Mouse (Mus musculus) midbrain, embryonic 16.5 days (tissue): ENCODE measurements around the gene Efcab6. TPM values are rescaled to one million over a fixed set of nuclear protein-coding genes. Genes with fewer than 3 reads are reported as not detected.
A peak's percentile ranks its signal among the peaks of the same experiment; 100 is the strongest.
"Not testable (repeated sequence)": the region's sequence is repeated elsewhere in the genome, so short reads cannot be mapped to it uniquely, and the experiment has no call there.

Source experiments
- ATAC-seq: fragments of 200-750 bp; cut with Nextera tagmentation; 2 replicates; pipeline ENCODE4 v1.8.0; 2017; ENCODE audit warnings: moderate TSS enrichment
- H3K27ac ChIP-seq: fragments of 300-500 bp; sonication (generic); 2 replicates; pipeline ENCODE4 v1.5.1; 2014; ENCODE audit warnings: mild to moderate bottlenecking, low read length, mixed read lengths
- H3K27me3 ChIP-seq: fragments of 300-500 bp; sonication (generic); 2 replicates; pipeline ENCODE4 v1.6.1; 2014; ENCODE audit warnings: low read depth, low read length, mixed read lengths; ENCODE audit not compliant: control insufficient read depth, insufficient read depth
- H3K36me3 ChIP-seq: fragments of 300-500 bp; sonication (generic); 2 replicates; pipeline ENCODE4 v1.6.1; 2014; ENCODE audit warnings: mild to moderate bottlenecking, low read length, moderate library complexity, mixed read lengths; ENCODE audit not compliant: control insufficient read depth, insufficient read depth
- H3K4me1 ChIP-seq: fragments of 300-500 bp; sonication (generic); 2 replicates; pipeline ENCODE4 v1.6.1; 2014; ENCODE audit warnings: mild to moderate bottlenecking, low read length, mixed read lengths; ENCODE audit not compliant: control insufficient read depth, insufficient read depth
- H3K4me2 ChIP-seq: fragments of 300-500 bp; sonication (generic); 2 replicates; pipeline ENCODE4 v1.6.1; 2014; ENCODE audit warnings: mild to moderate bottlenecking, low read length, mixed read lengths
- H3K4me3 ChIP-seq: fragments of 300-500 bp; sonication (generic); 2 replicates; pipeline ENCODE4 v1.5.1; 2014; ENCODE audit warnings: low read depth, mild to moderate bottlenecking, low read length, moderate library complexity, mixed read lengths
- H3K9ac ChIP-seq: fragments of 300-500 bp; sonication (generic); 2 replicates; pipeline ENCODE4 v1.6.1; 2014; ENCODE audit warnings: low read depth, low read length, mixed read lengths
- H3K9me3 ChIP-seq: fragments of 300-500 bp; sonication (generic); replicated peaks from 2 replicates; pipeline ENCODE4 v1.6.1; 2014; ENCODE audit warnings: mild to moderate bottlenecking, low read length, mixed read lengths; ENCODE audit not compliant: control insufficient read depth, poor library complexity, severe bottlenecking
- WGBS: fragments of 180-500 bp; shearing (Covaris S2); extraction: QIAGEN DNeasy Blood & Tissue Kit; methylation state at CpG from one replicate; pipeline ENCODE4 v1.1.7; 2014; 5-methylcytosine and 5-hydroxymethylcytosine counted together
- polyA plus RNA-seq: library from polyadenylated mRNA; unstranded; fragments of >200 nt; fragmentation: Nextera tagmentation; extraction: Ambion mirVana; gene quantifications from 2 replicates; pipeline ENCODE4 v1.2.1, GENCODE M21; 2015

Gene Efcab6
- polyA plus RNA-seq: 0.65 and 1.5 TPM in 2 replicates

GRCm38 (mm10) chr15:84065140-84065539 is at the start of gene Efcab6:
Gene Efcab6, minus strand, starts transcription at chr15:84065379.
- Histone ChIP-seq H3K4me2 (peak within 1 kb of the TSS; percentile 77), H3K4me1 (peaks cover 16% of the 10 kb centered on the region; the same call in 1 of the 2 replicates), H3K4me3 (peak within 1 kb of the TSS; percentile 42), H3K27ac (no peak within 1 kb of the TSS), H3K36me3 (no peaks in the 10 kb centered on the region), H3K9ac (peak within 1 kb of the TSS; percentile 49; the same call in 1 of the 2 replicates), H3K27me3 (no peaks in the 10 kb centered on the region), H3K9me3 (no peaks in the 10 kb centered on the region)
- ATAC-seq: peak; percentile 75
- WGBS: under 1% methylated on average over 28 of the region's 29 CpGs

GRCm38 (mm10) chr15:84113873-84114272 is 48.7 kb upstream of the Efcab6 start:
- ATAC-seq: no peak
- H3K36me3 ChIP-seq: no peaks in the 10 kb centered on the region
- WGBS: 77% methylated on average over 6 of the region's 6 CpGs
- H3K27ac ChIP-seq: no peak overlapping the region
- H3K4me3 ChIP-seq: no peak overlapping the region
- no peaks in the 10 kb centered on the region for H3K9me3 ChIP-seq
- no peak overlapping the region for H3K4me2 ChIP-seq
- H3K4me1 ChIP-seq: no peaks in the 10 kb centered on the region
- H3K9ac ChIP-seq: no peak overlapping the region
- H3K27me3 ChIP-seq: no peaks in the 10 kb centered on the region

- Histone ChIP-seq H3K9me3 (no peaks in the 10 kb centered on the region), H3K4me2 (no peak overlapping the region), H3K36me3 (no peaks in the 10 kb centered on the region), H3K4me1 (peaks cover 16% of the 10 kb centered on the region), H3K27ac (no peak overlapping the region), H3K4me3 (no peak overlapping the region), H3K27me3 (no peaks in the 10 kb centered on the region), H3K9ac (no peak overlapping the region)
- 8% methylated on average over 13 of the region's 13 CpGs for WGBS
- no peak for ATAC-seq
Observed at GRCm38 (mm10) chr15:84108899-84109298, 43.7 kb upstream of the Efcab6 start.

DNA sequence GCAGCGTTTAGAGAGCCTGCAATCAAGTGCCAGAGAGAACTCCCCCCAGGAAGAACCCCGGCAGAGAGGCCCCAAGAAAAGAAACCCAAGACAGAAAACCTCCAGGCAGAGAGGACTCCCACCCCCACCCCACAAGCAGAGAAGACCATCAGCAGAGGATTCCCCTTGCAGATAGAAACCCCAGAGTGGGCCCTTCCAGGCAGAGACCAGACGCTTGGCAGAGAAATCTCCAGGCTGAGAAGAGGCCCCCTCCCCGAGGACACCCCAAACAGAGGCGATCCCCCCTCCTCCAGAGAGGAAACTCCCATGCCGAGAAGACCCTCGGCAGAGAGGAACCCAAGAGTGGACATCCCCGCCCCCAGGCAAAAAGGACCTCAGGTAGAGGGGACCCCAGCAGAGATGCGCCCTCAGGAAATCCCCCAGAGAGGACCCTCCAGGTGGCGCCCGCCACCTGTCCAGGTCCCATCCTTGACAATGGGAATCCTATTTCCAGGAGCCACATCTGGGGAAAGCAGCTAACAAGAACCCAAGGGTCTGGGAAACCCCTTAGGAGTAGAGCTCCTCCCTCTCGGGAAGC is 40.8 kb upstream of the Efcab6 start:
- ATAC-seq: peak; percentile 23; the same call in 1 of the 2 replicates
- Histone ChIP-seq H3K4me2 (peak overlapping the region; percentile 57), H3K27ac (peak overlapping the region; percentile 30), H3K9me3 (no peaks in the 10 kb centered on the region), H3K9ac (peak overlapping the region; percentile 75), H3K36me3 (no peaks in the 10 kb centered on the region), H3K27me3 (no peaks in the 10 kb centered on the region), H3K4me3 (peak overlapping the region; percentile 59), H3K4me1 (peaks cover 20% of the 10 kb centered on the region)
- WGBS: 9% methylated on average over 12 of the region's 12 CpGs

DNA sequence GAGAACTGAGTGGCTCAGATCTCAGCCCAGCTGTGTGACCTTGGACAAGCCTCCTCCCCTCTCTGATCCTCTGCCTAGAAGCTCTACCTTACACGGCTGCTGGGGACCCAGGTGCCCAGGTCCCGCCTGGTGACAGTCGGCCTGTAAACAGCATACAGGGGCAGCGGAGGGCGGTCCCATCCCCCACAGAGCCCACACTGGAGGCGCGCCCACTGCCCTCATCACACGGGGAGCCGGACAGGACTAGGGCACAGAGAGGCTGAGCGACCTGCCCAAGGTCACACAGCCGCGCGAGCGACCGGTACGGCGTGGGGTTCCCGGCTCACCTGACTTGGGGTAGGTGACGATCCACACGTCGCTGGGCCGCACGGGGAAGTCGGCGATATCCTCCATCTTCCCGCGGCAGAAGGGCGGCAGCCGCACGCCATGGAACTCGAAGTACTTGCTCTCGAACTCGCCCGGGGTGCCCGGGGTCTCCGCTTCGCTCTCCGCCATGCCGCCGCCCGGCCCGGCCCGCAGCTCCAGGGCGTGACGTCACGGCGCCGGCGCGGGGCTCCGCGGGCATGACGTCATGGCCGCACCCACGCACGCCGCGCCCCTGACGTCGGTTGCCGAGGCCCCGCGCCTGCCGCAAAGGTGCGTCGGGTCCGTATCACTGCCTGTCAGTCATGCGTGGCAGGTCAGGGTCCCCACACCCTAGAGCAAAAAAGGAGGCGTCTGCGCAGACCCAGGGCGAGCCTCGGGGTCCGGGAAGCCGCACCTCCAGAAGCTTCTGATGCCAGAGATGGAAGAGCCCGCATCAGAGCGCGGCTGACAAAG is 40.1 kb upstream of the Efcab6 start, which contains the start of gene Sult4a1:
Gene Sult4a1, minus strand, starts transcription at position 650 of the 819 bp plus-strand sequence.
- peak within 1 kb of the TSS; percentile 59 for H3K4me3 ChIP-seq
- H3K27me3 ChIP-seq: no peaks in the 10 kb centered on the region
- no peaks in the 10 kb centered on the region for H3K36me3 ChIP-seq
- H3K9me3 ChIP-seq: no peaks in the 10 kb centered on the region
- H3K4me1 ChIP-seq: peaks cover 20% of the 10 kb centered on the region
- H3K4me2 ChIP-seq: peak within 1 kb of the TSS; percentile 57
- H3K9ac ChIP-seq: peak within 1 kb of the TSS; percentile 75
- peak; percentile 69 for ATAC-seq
- 2% methylated on average over 77 of the region's 77 CpGs for WGBS
- peak within 1 kb of the TSS; percentile 30 for H3K27ac ChIP-seq

DNA sequence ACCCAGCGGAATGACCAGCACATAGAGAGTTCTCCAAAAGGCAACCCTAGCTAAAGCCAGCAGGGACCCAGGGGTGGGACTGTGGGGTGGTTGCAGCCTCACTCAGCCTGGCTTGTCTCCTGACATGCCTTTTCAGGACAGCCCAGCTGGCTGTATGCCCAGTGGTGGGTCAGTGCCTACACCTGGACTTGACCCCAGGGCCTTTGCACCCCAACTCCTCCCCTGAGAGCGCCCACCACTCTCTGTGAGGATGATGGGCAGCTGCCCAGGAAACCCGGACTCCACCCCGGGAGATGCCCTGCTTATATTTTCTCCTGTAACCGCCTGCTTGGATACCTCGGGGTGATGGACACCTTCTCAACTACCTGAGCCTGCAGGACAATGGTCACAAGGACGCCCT is 39.4 kb upstream of the Efcab6 start:
- Histone ChIP-seq H3K4me1 (peaks cover 20% of the 10 kb centered on the region), H3K27me3 (no peaks in the 10 kb centered on the region), H3K4me3 (peak overlapping the region; percentile 59), H3K9me3 (no peaks in the 10 kb centered on the region), H3K9ac (peak overlapping the region; percentile 75), H3K4me2 (peak overlapping the region; percentile 57), H3K36me3 (no peaks in the 10 kb centered on the region), H3K27ac (no peak overlapping the region)
- peak; percentile 11; the same call in 1 of the 2 replicates for ATAC-seq
- WGBS: 83% methylated on average over 7 of the region's 7 CpGs

GRCm38 (mm10) chr15:84097536-84097935 is 32.4 kb upstream of the Efcab6 start:
- H3K4me1 ChIP-seq, H3K4me2 ChIP-seq, H3K4me3 ChIP-seq, H3K9ac ChIP-seq, H3K27ac ChIP-seq, H3K9me3 ChIP-seq, H3K36me3 ChIP-seq, ATAC-seq, H3K27me3 ChIP-seq: not testable (repeated sequence)
- WGBS: 94% methylated on average over 15 of the region's 15 CpGs

GRCm38 (mm10) chr15:84096051-84096450 is 30.9 kb upstream of the Efcab6 start:
- Histone ChIP-seq H3K27ac (no peak overlapping the region), H3K4me3 (no peak overlapping the region), H3K9me3 (no peaks in the 10 kb centered on the region), H3K36me3 (0 out of 2 replicates have a peak, but pooled peaks cover 5% of the 10 kb centered on the region), H3K27me3 (no peaks in the 10 kb centered on the region), H3K4me1 (no peaks in the 10 kb centered on the region), H3K4me2 (no peak overlapping the region), H3K9ac (no peak overlapping the region)
- ATAC-seq: no peak
- WGBS: 83% methylated on average over 8 of the region's 8 CpGs

DNA sequence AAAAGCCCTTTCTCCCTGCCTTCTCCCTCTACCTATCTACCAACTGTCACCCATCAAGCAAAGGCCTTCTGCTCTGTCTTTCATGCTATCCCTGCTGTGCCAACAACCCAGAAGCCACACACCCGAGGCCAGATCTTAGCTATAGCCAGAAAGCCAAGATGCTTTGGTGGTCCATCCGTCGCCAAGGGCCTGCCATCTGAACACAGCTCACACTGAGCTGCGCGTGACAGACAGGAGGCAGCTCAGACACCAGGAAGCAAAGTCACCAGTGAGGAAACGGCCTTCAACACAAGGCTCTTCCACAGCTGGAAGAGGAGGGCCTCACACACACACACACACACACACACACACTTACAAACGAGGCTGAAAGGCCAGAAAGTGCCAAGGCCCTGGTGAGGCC is 29.7 kb upstream of the Efcab6 start:
- H3K9me3 ChIP-seq: no peaks in the 10 kb centered on the region
- H3K9ac ChIP-seq: no peak overlapping the region
- H3K4me3 ChIP-seq: no peak overlapping the region
- no peaks in the 10 kb centered on the region for H3K4me1 ChIP-seq
- H3K27me3 ChIP-seq: no peaks in the 10 kb centered on the region
- H3K27ac ChIP-seq: no peak overlapping the region
- 0 out of 2 replicates have a peak, but pooled peaks cover 5% of the 10 kb centered on the region for H3K36me3 ChIP-seq
- no peak for ATAC-seq
- WGBS: 71% methylated on average over 7 of the region's 7 CpGs
- no peak overlapping the region for H3K4me2 ChIP-seq
